Mouse (Mus musculus) neural tube, embryonic 15.5 days (tissue): ENCODE data around the gene Fam25c. TPM values are rescaled to one million over a fixed set of nuclear protein-coding genes. Genes with fewer than 3 reads are reported as not detected.
"Not testable (repeated sequence)": the region's sequence is repeated elsewhere in the genome, so short reads cannot be mapped to it uniquely, and the experiment has no call there.

Experiments used
- ATAC-seq: fragments of 200-750 bp; cut with Nextera tagmentation; 2 replicates; pipeline ENCODE4 v1.8.0; 2017; ENCODE audit warnings: mild to moderate bottlenecking, moderate TSS enrichment, moderate library complexity; ENCODE audit not compliant: low FRiP score
- H3K27ac ChIP-seq: fragments of 300-500 bp; sonication (generic); replicated peaks from 2 replicates; pipeline ENCODE4 v1.5.1; 2015; ENCODE audit warnings: mild to moderate bottlenecking, inconsistent platforms
- H3K27me3 ChIP-seq: fragments of 300-500 bp; sonication (generic); replicated peaks from 2 replicates; pipeline ENCODE4 v1.6.1; 2015; ENCODE audit warnings: inconsistent platforms
- H3K36me3 ChIP-seq: fragments of 300-500 bp; sonication (generic); 2 replicates; pipeline ENCODE4 v1.6.1; 2015; ENCODE audit warnings: inconsistent platforms
- H3K4me1 ChIP-seq: fragments of 300-500 bp; sonication (generic); 2 replicates; pipeline ENCODE4 v1.6.1; 2015; ENCODE audit warnings: inconsistent platforms
- H3K4me2 ChIP-seq: fragments of 300-500 bp; sonication (generic); 2 replicates; pipeline ENCODE4 v1.6.1; 2015; ENCODE audit warnings: inconsistent platforms, mild to moderate bottlenecking, moderate library complexity
- H3K4me3 ChIP-seq: fragments of 300-500 bp; sonication (generic); replicated peaks from 2 replicates; pipeline ENCODE4 v1.5.1; 2015; ENCODE audit warnings: mild to moderate bottlenecking, inconsistent platforms
- H3K9ac ChIP-seq: fragments of 300-500 bp; sonication (generic); replicated peaks from 2 replicates; pipeline ENCODE4 v1.6.1; 2015; ENCODE audit warnings: mild to moderate bottlenecking, inconsistent platforms
- H3K9me3 ChIP-seq: fragments of 300-500 bp; sonication (generic); replicated peaks from 2 replicates; pipeline ENCODE4 v1.6.1; 2016; ENCODE audit warnings: inconsistent platforms
- WGBS: fragments of 180-500 bp; shearing (Covaris S2); methylation state at CpG from one replicate; pipeline ENCODE4 v1.1.7; 2015; ENCODE audit warnings: mixed read lengths; 5-methylcytosine and 5-hydroxymethylcytosine counted together
- polyA plus RNA-seq: library from polyadenylated mRNA; unstranded; fragments of >200 nt; fragmentation: Nextera tagmentation; extraction: Ambion mirVana; gene quantifications from 2 replicates; pipeline ENCODE4 v1.2.1, GENCODE M21; 2015

Fam25c gene
- polyA plus RNA-seq, 1 experiment from 2014 or later = not detected

DNA sequence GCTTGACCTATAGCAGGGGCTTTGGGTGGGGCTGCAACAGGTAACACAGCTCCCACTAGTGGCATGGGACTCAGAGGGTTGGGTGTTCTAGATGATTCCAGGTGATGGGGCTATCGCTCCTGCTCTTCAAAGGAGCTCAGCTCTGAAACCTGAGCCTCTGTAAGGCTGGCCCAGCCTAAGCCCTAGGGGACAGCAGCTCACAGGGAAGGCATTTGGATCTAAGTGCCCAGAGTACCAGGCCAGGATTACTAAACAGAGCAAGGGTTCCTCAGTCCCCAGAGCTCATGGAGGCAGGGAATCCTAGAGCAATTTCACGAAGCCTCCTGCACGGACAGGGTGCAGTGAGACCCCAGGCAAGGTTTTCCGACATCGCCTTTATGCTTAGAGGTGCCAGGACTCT is 20.7 kb upstream of the Fam25c start:
- WGBS = 91% methylated on average over 5 of the region's 5 CpGs
- H3K27ac ChIP-seq = no peak overlapping the region
- peak overlapping the region; percentile 6; the same call in 1 of the 2 replicates for H3K4me2 ChIP-seq
- H3K4me3 ChIP-seq = no peak overlapping the region
- no peak overlapping the region for H3K9ac ChIP-seq
- H3K36me3 ChIP-seq = no peaks in the 10 kb centered on the region
- H3K9me3 ChIP-seq = no peaks in the 10 kb centered on the region
- peaks cover 21% of the 10 kb centered on the region for H3K4me1 ChIP-seq
- H3K27me3 ChIP-seq = no peaks in the 10 kb centered on the region
- ATAC-seq = no peak

DNA sequence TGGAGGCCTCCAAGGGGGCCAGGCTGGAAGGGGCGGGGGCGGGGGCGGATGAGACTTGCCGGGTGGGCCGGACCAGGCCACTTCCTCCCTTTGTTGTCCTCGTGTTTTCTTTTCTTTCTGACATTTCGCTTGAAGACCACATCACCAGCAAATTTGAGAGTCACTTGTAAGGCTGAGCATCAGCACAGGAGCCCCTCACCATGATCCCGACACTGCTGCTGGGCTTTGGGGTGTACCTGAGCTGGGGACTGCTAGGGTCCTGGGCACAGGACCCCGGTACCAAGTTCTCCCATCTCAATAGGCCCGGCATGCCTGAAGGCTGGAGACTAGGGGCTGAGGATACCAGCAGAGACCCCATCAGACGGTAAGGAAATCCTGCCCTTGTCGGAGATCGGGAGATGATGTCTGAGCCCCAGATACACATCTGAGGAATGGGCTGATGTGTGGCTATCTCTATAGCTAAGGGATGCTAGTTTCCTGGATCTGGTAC is 20.2 kb upstream of the Fam25c start, which contains the start of gene Mmrn2:
Gene Mmrn2 (plus strand): TSS at position 51 of the 490 bp plus-strand sequence.
- Histone ChIP-seq H3K4me2 (peak within 1 kb of the TSS; percentile 25), H3K27me3 (no peaks in the 10 kb centered on the region), H3K9ac (no peak within 1 kb of the TSS), H3K4me1 (peaks cover 21% of the 10 kb centered on the region), H3K4me3 (no peak within 1 kb of the TSS), H3K9me3 (no peaks in the 10 kb centered on the region), H3K36me3 (no peaks in the 10 kb centered on the region), H3K27ac (0 out of 2 replicates have a peak within 1 kb of the TSS, but pooled peaks have one; percentile 9)
- no peak for ATAC-seq
- WGBS = 80% methylated on average over 13 of the region's 13 CpGs

DNA sequence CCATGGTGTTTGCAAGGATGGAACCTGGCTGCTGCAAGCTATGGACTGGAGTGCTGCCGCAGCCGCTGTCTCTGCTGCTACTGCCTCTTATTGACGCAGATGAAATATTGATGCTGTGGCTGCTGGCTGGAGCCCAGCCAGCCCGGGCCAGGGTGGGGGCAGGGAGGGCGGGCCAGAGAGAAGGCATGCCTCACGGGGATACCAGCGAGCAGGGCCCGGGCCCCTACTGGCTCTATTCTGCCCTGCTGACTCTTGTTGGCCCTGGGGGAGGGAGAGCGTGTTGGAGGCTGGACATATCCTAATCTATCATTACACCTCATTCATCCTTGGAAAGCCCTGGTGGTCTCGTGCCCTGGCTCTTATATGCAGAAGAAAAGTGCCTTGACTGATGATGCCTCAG is 19.3 kb upstream of the Fam25c start, which contains the start of gene Sncg:
Gene Sncg (minus strand): TSS at position 213 of the 400 bp plus-strand sequence.
- Histone ChIP-seq H3K27me3 (no peaks in the 10 kb centered on the region), H3K4me1 (peaks cover 21% of the 10 kb centered on the region), H3K4me2 (peak within 1 kb of the TSS; percentile 25), H3K9ac (no peak within 1 kb of the TSS), H3K36me3 (no peaks in the 10 kb centered on the region), H3K4me3 (no peak within 1 kb of the TSS; the same call in 1 of the 2 replicates), H3K27ac (0 out of 2 replicates have a peak within 1 kb of the TSS, but pooled peaks have one; percentile 9), H3K9me3 (no peaks in the 10 kb centered on the region)
- ATAC-seq = peak; percentile 10; the same call in 1 of the 2 replicates
- 24% methylated on average over 10 of the region's 10 CpGs for WGBS

DNA sequence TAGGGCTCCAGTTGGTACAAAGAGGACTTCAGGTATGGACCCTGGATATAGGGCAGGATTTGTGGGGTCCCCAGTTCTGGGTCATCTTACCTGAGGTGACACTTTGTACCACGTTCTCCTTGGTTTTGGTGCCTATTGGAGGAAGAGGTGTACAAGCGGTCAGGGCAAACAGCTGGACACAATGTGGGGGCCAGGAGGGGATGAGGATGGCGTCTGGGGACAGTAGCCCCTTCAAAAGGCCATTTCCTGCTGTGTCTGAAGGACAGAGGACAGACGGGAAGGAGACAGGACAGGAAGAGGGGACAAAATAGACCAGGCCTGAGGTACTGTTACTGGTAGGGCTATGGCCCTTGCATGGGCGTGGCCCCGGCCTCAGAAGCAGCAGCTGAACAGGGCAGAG is 18.3 kb upstream of the Fam25c start:
- WGBS = 88% methylated on average over 6 of the region's 6 CpGs
- ATAC-seq = no peak
- Histone ChIP-seq H3K36me3 (no peaks in the 10 kb centered on the region), H3K27ac (no peak overlapping the region), H3K27me3 (no peaks in the 10 kb centered on the region), H3K9ac (no peak overlapping the region), H3K9me3 (no peaks in the 10 kb centered on the region), H3K4me2 (peak overlapping the region; percentile 25), H3K4me3 (no peak overlapping the region; the same call in 1 of the 2 replicates), H3K4me1 (peaks cover 16% of the 10 kb centered on the region)

DNA sequence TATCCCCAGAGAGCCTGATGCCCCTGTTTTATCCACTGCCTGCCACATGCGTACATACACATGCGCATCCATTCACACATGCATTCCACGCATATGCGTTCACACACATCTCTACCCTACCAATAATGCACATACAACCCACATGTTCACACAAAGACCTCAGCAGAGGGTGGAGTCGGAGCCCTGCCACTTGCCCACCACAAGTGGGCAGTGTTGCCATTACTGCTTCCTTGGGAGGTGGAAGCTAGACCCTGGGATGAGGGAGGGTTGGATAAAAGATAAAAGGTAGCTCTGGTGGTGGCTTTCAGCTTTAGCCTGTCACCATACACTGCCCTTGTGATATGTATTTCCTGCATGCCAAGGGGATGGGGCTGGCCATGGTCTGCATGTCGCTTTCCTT is 17.4 kb upstream of the Fam25c start:
- no peak for ATAC-seq
- Histone ChIP-seq H3K9ac (no peak overlapping the region), H3K4me3 (no peak overlapping the region)

DNA sequence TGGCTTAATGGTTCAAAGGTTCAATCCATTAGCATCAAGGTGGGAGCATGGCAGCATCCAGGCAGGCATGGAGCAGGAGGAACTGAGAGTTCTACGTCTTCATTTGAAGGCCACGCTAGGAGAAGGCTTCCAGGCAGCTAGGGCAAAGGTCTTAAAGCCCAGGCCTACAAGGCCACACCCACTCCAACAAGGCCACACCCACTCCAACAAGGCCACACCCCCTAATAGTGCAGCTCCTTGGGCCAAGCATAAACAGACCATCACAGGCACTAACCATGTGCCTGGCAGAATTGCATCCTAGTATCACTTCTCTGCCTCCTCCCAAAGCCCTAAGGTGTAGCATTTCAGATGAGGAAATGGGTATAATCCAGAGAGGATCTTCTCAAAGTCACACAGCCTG is 16.5 kb upstream of the Fam25c start:
- no peaks in the 10 kb centered on the region for H3K27me3 ChIP-seq
- 86% methylated on average over 2 of the region's 2 CpGs for WGBS
- peaks cover 14% of the 10 kb centered on the region for H3K4me1 ChIP-seq
- no peak overlapping the region for H3K27ac ChIP-seq
- H3K36me3 ChIP-seq = no peaks in the 10 kb centered on the region
- no peak overlapping the region for H3K9ac ChIP-seq
- ATAC-seq = no peak
- H3K4me2 ChIP-seq = peak overlapping the region; percentile 6; the same call in 1 of the 2 replicates
- no peaks in the 10 kb centered on the region for H3K9me3 ChIP-seq
- H3K4me3 ChIP-seq = no peak overlapping the region

More for the DNA sequence above, 17.4 kb upstream of the Fam25c start:
- WGBS = 89% methylated on average over 6 of the region's 6 CpGs
- H3K27ac ChIP-seq = no peak overlapping the region
- H3K27me3 ChIP-seq = no peaks in the 10 kb centered on the region
- no peaks in the 10 kb centered on the region for H3K36me3 ChIP-seq
- no peaks in the 10 kb centered on the region for H3K9me3 ChIP-seq
- H3K4me1 ChIP-seq = peaks cover 14% of the 10 kb centered on the region
- H3K4me2 ChIP-seq = 0 out of 2 replicates have a peak overlapping the region, but pooled peaks have one; percentile 25

DNA sequence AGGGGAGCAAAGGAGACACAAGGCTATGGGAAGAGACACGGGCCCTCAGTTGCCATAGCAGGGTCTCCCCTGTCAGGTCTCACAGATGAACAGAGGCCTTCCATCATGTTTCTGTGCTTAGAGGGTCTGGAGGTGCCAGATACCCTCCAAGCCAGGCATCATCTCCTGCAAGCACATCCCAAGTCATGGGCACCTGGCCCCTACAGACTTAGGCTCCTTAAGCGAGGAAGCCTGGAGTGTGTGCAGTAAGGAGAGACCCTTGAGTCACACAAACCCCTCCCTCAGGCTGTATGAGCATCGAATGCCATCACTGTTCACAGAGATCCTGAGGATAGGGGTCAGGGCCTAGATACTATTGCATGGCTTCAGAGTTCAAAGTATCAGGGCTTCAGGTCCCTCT is 15.7 kb upstream of the Fam25c start:
- no peaks in the 10 kb centered on the region for H3K36me3 ChIP-seq
- 96% methylated on average over 3 of the region's 3 CpGs for WGBS

GRCm38 (mm10) chr14:34370203-34370602 is 15.0 kb upstream of the Fam25c start:
- no peak for ATAC-seq
- WGBS = 63% methylated on average over 3 of the region's 3 CpGs
- no peak overlapping the region for H3K4me3 ChIP-seq

More for the DNA sequence above, 15.7 kb upstream of the Fam25c start:
- no peak for ATAC-seq
- H3K27ac ChIP-seq = no peak overlapping the region
- H3K9ac ChIP-seq = no peak overlapping the region
- H3K4me3 ChIP-seq = no peak overlapping the region
- H3K9me3 ChIP-seq = no peaks in the 10 kb centered on the region
- H3K27me3 ChIP-seq = no peaks in the 10 kb centered on the region
- no peak overlapping the region for H3K4me2 ChIP-seq
- peaks cover 14% of the 10 kb centered on the region for H3K4me1 ChIP-seq

DNA sequence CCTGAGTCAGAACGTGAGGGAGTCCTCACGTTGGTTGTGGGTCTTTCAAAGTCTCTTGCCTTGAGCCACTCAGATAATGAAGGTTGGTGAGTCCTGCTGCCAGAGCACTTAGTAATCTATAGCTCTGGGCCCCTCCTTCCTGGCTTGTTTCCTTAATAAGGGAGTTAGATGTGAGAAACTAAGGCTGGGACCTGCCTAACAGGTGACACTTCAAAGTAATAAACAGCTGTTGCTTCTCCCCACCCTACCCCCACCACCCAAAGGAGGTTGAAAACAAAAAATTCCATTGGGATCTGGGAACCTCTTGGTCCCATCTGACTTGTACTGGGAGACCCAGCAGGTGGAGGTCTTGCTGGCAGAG is 9.9 kb upstream of the Fam25c start:
- Histone ChIP-seq H3K4me2 (no peak overlapping the region), H3K4me1 (peaks cover 16% of the 10 kb centered on the region), H3K27me3 (no peaks in the 10 kb centered on the region), H3K9me3 (no peaks in the 10 kb centered on the region), H3K4me3 (no peak overlapping the region), H3K9ac (no peak overlapping the region), H3K27ac (no peak overlapping the region), H3K36me3 (no peaks in the 10 kb centered on the region)
- no peak for ATAC-seq
- WGBS = 95% methylated on average over 2 of the region's 2 CpGs

More at GRCm38 (mm10) chr14:34370203-34370602, 15.0 kb upstream of the Fam25c start:
- Histone ChIP-seq H3K27ac (no peak overlapping the region), H3K4me2 (no peak overlapping the region), H3K4me1 (peaks cover 14% of the 10 kb centered on the region), H3K9me3 (no peaks in the 10 kb centered on the region), H3K27me3 (no peaks in the 10 kb centered on the region), H3K9ac (no peak overlapping the region), H3K36me3 (no peaks in the 10 kb centered on the region)

- not testable (repeated sequence) for H3K27me3 ChIP-seq, H3K36me3 ChIP-seq, ATAC-seq, H3K9me3 ChIP-seq
- Histone ChIP-seq H3K4me2 (peak overlapping the region; percentile 94), H3K4me1 (peaks cover 16% of the 10 kb centered on the region), H3K4me3 (peak overlapping the region; percentile 42), H3K27ac (peak overlapping the region; percentile 72), H3K9ac (peak overlapping the region; percentile 47)
- 75% methylated on average over 15 of the region's 15 CpGs for WGBS
These were observed 9.3 kb upstream of the Fam25c start for GRCm38 (mm10) chr14:34364254-34365146.

DNA sequence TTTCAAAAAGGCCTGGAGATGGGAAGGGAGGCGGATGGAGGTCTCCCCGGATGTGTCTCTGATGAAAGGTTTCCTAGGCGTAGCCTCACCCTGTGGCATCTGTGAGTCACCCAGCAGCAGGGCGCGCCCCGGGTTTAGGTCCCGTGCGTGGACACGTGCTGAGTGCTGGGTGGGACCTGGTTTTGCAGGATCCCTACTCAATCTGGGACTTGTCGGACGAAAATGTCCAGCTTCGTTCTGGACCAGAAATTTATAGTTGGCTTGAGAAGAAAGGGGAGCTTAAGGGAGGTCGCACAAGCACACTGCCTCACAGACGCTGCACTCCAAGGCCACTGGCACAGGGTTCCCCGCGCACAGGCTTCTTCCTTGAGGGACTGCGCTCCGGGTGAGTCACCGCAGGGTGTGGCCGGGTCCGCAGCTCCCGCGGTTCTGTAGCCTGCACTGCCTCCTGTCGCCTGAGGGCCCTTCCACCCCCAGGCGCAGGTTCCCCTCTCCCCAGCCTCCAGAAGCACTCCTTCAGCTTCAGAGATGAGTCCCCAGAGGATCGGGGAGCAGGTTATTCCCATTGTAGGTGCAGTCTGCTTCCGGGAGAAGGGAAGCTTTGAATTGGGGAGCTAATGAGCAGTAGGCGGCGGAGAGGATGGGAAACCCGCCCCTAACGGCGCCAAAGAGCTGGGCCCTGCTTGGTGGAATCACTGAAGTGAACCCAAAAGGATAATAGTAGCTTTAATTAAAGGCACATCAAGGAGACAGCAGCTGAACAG is 8.4 kb upstream of the Fam25c start:
- 2% methylated on average over 32 of the region's 32 CpGs for WGBS
- Histone ChIP-seq H3K4me2 (peak overlapping the region; percentile 94), H3K36me3 (no peaks in the 10 kb centered on the region), H3K9me3 (no peaks in the 10 kb centered on the region), H3K27me3 (no peaks in the 10 kb centered on the region), H3K4me1 (peaks cover 16% of the 10 kb centered on the region), H3K9ac (peak overlapping the region; percentile 47), H3K4me3 (peak overlapping the region; percentile 42), H3K27ac (peak overlapping the region; percentile 72)
- peak; percentile 84 for ATAC-seq
